Mouse (Mus musculus): ENCODE data around the gene Cma2. TPM values are rescaled to one million over a fixed set of nuclear protein-coding genes. Genes with fewer than 3 reads are reported as not detected.
"Not testable (repeated sequence)": the region's sequence is repeated elsewhere in the genome, so short reads cannot be mapped to it uniquely, and the experiment has no call there.

The Cma2 gene
- not detected in 3 replicates for total RNA-seq (2017)

GRCm38 (mm10) chr14:55950346-55951030, at the start of gene Cma2:
TSS of gene Cma2 (plus strand) at chr14:55950980.
- no peak for ATAC-seq (replicated peaks; ENCODE audit: insufficient number of reproducible peaks, low FRiP score, low TSS enrichment, poor library complexity, severe bottlenecking)

GRCm38 (mm10) chr14:55905518-55905917, 45.3 kb upstream of the Cma2 start:
- no peak for ATAC-seq (replicated peaks; ENCODE audit: insufficient number of reproducible peaks, low FRiP score, low TSS enrichment, poor library complexity, severe bottlenecking)

- no peak for ATAC-seq (replicated peaks; ENCODE audit: insufficient number of reproducible peaks, low FRiP score, low TSS enrichment, poor library complexity, severe bottlenecking)
Measured at GRCm38 (mm10) chr14:55913406-55913805, 37.4 kb upstream of the Cma2 start.

- peak; percentile 89 for ATAC-seq (replicated peaks; ENCODE audit: insufficient number of reproducible peaks, low FRiP score, low TSS enrichment, poor library complexity, severe bottlenecking)
Measured at GRCm38 (mm10) chr14:55918240-55919082, 32.3 kb upstream of the Cma2 start.

- ATAC-seq (replicated peaks; ENCODE audit: insufficient number of reproducible peaks, low FRiP score, low TSS enrichment, poor library complexity, severe bottlenecking), result no peak
Measured at GRCm38 (mm10) chr14:55922475-55923232, 28.1 kb upstream of the Cma2 start.

GRCm38 (mm10) chr14:55926847-55927246, 23.9 kb upstream of the Cma2 start:
- ATAC-seq (replicated peaks; ENCODE audit: insufficient number of reproducible peaks, low FRiP score, low TSS enrichment, poor library complexity, severe bottlenecking), result no peak

- no peak for ATAC-seq (replicated peaks; ENCODE audit: insufficient number of reproducible peaks, low FRiP score, low TSS enrichment, poor library complexity, severe bottlenecking)
Measured at GRCm38 (mm10) chr14:55929263-55929997, 21.4 kb upstream of the Cma2 start.

- no peak for ATAC-seq (replicated peaks; ENCODE audit: insufficient number of reproducible peaks, low FRiP score, low TSS enrichment, poor library complexity, severe bottlenecking)
Measured at GRCm38 (mm10) chr14:55933586-55933985, 17.2 kb upstream of the Cma2 start.

- no peak for ATAC-seq (replicated peaks; ENCODE audit: insufficient number of reproducible peaks, low FRiP score, low TSS enrichment, poor library complexity, severe bottlenecking)
Measured at GRCm38 (mm10) chr14:55940070-55940800, 10.5 kb upstream of the Cma2 start.

GRCm38 (mm10) chr14:55943601-55944000, 7.2 kb upstream of the Cma2 start:
- ATAC-seq (replicated peaks; ENCODE audit: insufficient number of reproducible peaks, low FRiP score, low TSS enrichment, poor library complexity, severe bottlenecking), result no peak

GRCm38 (mm10) chr14:55944575-55944974, 6.2 kb upstream of the Cma2 start, which contains the start of gene Cma1:
TSS of gene Cma1 (minus strand) at chr14:55944675.
- ATAC-seq (replicated peaks; ENCODE audit: insufficient number of reproducible peaks, low FRiP score, low TSS enrichment, poor library complexity, severe bottlenecking), result no peak

- peak; percentile 36 for ATAC-seq (replicated peaks; ENCODE audit: insufficient number of reproducible peaks, low FRiP score, low TSS enrichment, poor library complexity, severe bottlenecking)
Measured at GRCm38 (mm10) chr14:55946269-55946969, 4.4 kb upstream of the Cma2 start.

GRCm38 (mm10) chr14:55963263-55963662, 12.5 kb downstream of the Cma2 start:
- ATAC-seq (replicated peaks; ENCODE audit: insufficient number of reproducible peaks, low FRiP score, low TSS enrichment, poor library complexity, severe bottlenecking), result no peak

GRCm38 (mm10) chr14:55963900-55964299, 13.1 kb downstream of the Cma2 start:
- not testable (repeated sequence) for ATAC-seq (replicated peaks; ENCODE audit: insufficient number of reproducible peaks, low FRiP score, low TSS enrichment, poor library complexity, severe bottlenecking)

- ATAC-seq (replicated peaks; ENCODE audit: insufficient number of reproducible peaks, low FRiP score, low TSS enrichment, poor library complexity, severe bottlenecking), result not testable (repeated sequence)
Measured at GRCm38 (mm10) chr14:55987464-55987863, 36.7 kb downstream of the Cma2 start.

GRCm38 (mm10) chr14:56013147-56013546, 62.4 kb downstream of the Cma2 start:
- ATAC-seq (replicated peaks; ENCODE audit: insufficient number of reproducible peaks, low FRiP score, low TSS enrichment, poor library complexity, severe bottlenecking), result no peak

- ATAC-seq (replicated peaks; ENCODE audit: insufficient number of reproducible peaks, low FRiP score, low TSS enrichment, poor library complexity, severe bottlenecking), result no peak
Measured at GRCm38 (mm10) chr14:56013924-56014323, 63.1 kb downstream of the Cma2 start.
